Mouse (Mus musculus) cerebellum, adult 2 months (tissue): ENCODE data around the gene Fdps.

Source experiments
- CTCF ChIP-seq: fragments of 200-500 bp; IDR thresholded peaks from 2 replicates; pipeline ENCODE4 v1.5.1; 2011; ENCODE audit warnings: low read depth, mild to moderate bottlenecking, control low read depth, low read length, moderate library complexity, borderline replicate concordance; ENCODE audit not compliant: insufficient read depth
- POLR2A ChIP-seq: fragments of 200-500 bp; IDR thresholded peaks from 2 replicates; pipeline ENCODE4 v1.6.1; 2011; ENCODE audit warnings: low read length, control low read depth, borderline replicate concordance; ENCODE audit not compliant: insufficient read depth

DNA sequence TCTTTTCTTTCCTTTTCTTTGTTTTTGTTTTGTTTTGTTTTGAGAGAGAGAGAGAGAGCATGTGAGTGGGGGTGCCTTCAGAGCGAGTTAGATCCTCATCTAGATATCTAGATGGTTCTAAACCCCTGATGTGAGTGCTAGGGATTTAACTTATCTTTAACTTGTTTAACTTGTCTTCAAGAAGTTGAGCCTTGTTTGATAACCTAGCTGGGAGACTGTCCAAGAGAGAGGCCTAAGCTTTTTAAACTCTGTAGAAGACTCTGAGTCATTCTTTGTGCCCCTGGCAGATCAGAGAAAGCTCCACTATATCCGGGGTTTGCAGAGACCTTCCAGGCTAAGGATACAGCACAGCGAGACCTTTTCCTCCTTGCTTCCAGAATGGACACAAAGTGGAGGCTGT is 5.8 kb upstream of the Fdps start:
- no peak for TF ChIP-seq POLR2A
- TF ChIP-seq CTCF: no peak
